ENCODE assay signal across 24 mouse cellular contexts in the genomic region with DNA sequence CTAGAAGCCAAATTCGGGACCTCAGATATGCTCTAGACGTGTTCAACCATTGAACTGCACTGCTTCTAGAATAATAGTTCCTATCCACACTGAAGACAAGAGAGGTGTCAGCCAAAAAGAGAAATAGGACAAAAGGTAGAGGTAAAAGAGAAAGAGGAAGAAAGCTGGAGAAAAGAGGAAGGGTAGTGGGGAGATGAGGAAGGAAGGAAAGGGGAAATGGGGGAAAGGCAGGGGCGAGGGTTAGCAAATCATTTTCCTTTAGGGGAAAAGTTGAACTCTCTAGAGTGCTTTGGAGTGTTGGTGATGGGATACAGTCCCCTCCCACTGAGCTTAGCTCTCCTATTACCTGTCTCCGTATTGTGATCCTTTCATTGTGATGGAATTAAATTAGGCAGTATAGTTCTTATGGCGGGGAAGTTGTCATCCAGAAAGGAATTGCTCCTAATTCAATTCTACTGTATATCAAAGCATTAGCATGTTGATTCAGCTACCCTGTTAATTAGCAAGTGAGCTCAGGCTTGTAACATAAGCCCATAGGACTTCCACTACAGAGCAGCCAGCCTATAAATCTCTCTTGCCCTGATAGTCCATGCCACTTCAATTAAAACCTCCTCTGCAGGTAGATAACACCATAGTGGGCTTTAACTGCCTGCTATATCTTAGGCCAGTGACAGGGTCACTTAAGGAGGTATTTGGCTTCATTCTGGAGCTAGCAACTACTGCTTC.
DNase-seq lines count a peak whose midpoint lies in the region; ATAC-seq and TF ChIP-seq lines count a peak whose summit lies in the region.
"Had no signal": no experiment of that assay in that cellular context is flagged by ENCODE, and none has a peak within 500 bp of the region (broad histone marks: within the 10 kb centered on the region; RNA-seq: fewer than 3 reads in every experiment).

No protein-coding gene starts in this region.

- no peak overlapping the region for H3K9ac ChIP-seq in forebrain, embryonic 14.5 days (ENCODE audit: low read length)
- H3K9ac ChIP-seq in forebrain, embryonic 15.5 days (replicated peaks), result no peak overlapping the region
- H3K9ac ChIP-seq in kidney, postnatal 0 days (ENCODE audit: low read depth, low read length), result no peak overlapping the region
- H3K9ac ChIP-seq: heart, embryonic 13.5 days; hindbrain, embryonic 15.5 days had no signal

- H3K4me2 ChIP-seq in forebrain, embryonic 14.5 days (ENCODE audit: low read length), result no peak overlapping the region
- H3K4me2 ChIP-seq in forebrain, embryonic 15.5 days (replicated peaks), result no peak overlapping the region
- no peak overlapping the region for H3K4me2 ChIP-seq in kidney, postnatal 0 days (ENCODE audit: low read length)
- H3K4me2 ChIP-seq: heart, embryonic 13.5 days; hindbrain, embryonic 15.5 days had no signal

- no peak for TF ChIP-seq CTCF in kidney, postnatal 0 days (IDR thresholded peaks at IDR 0.05; ENCODE audit: low read depth)

- no peaks in the 10 kb centered on the region for H3K27me3 ChIP-seq in forebrain, embryonic 14.5 days (replicated peaks; ENCODE audit: control insufficient read depth, insufficient read depth, low read length)
- H3K27me3 ChIP-seq in forebrain, embryonic 15.5 days, result no peaks in the 10 kb centered on the region
- H3K27me3 ChIP-seq in kidney, postnatal 0 days (ENCODE audit: insufficient read depth, low read length), result no peaks in the 10 kb centered on the region
- H3K27me3 ChIP-seq: heart, embryonic 13.5 days; hindbrain, embryonic 15.5 days had no signal

- no peak overlapping the region for H3K27ac ChIP-seq in forebrain, embryonic 14.5 days (ENCODE audit: low read depth, low read length)
- no peak overlapping the region for H3K27ac ChIP-seq in forebrain, embryonic 15.5 days (replicated peaks)
- H3K27ac ChIP-seq in kidney, postnatal 0 days, result no peak overlapping the region
- H3K27ac ChIP-seq: embryonic facial prominence, embryonic 10.5 days; heart, adult 2 months; heart, embryonic 13.5 days; hindbrain, embryonic 15.5 days had no signal

- no peaks in the 10 kb centered on the region for H3K9me3 ChIP-seq in forebrain, embryonic 14.5 days (replicated peaks; ENCODE audit: control insufficient read depth, low read length)
- no peaks in the 10 kb centered on the region for H3K9me3 ChIP-seq in forebrain, embryonic 15.5 days
- no peaks in the 10 kb centered on the region for H3K9me3 ChIP-seq in kidney, postnatal 0 days (replicated peaks; ENCODE audit: low read length)
- H3K9me3 ChIP-seq: embryonic facial prominence, embryonic 10.5 days; forebrain, embryonic 10.5 days; G1E; heart, embryonic 13.5 days; hindbrain, embryonic 15.5 days had no signal

- H3K36me3 ChIP-seq in forebrain, embryonic 14.5 days (ENCODE audit: control insufficient read depth, insufficient read depth, low read length), result no peaks in the 10 kb centered on the region
- no peaks in the 10 kb centered on the region for H3K36me3 ChIP-seq in forebrain, embryonic 15.5 days
- no peaks in the 10 kb centered on the region for H3K36me3 ChIP-seq in kidney, postnatal 0 days (ENCODE audit: insufficient read depth, low read length)
- H3K36me3 ChIP-seq: embryonic facial prominence, embryonic 10.5 days; forebrain, embryonic 10.5 days; G1E; heart, embryonic 13.5 days; hindbrain, embryonic 15.5 days had no signal

- peak; percentile 46 for DNase-seq in forebrain, embryonic 14.5 days (ENCODE audit: low spot score)
- DNase-seq in kidney, postnatal 0 days (ENCODE audit: low spot score), result peak; percentile 71
- no peak for DNase-seq in kidney, adult 18-20 months
- no peak for DNase-seq in retina, embryonic 14.5 days (ENCODE audit: low spot score)
- DNase-seq in ovary, postnatal 36 days (ENCODE audit: low spot score), result no peak
- DNase-seq: adrenal gland, postnatal 14 days; B cell, adult 2 months; cerebellum, adult 18-20 months; cerebellum, adult 9-11 months; cerebellum, postnatal 36 days; gastrocnemius, postnatal 10 days; heart, adult 2 months; heart, postnatal 36 days had no signal

- WGBS in forebrain, embryonic 14.5 days, result 29% methylated on average over 5 of the region's 5 CpGs
- 48% methylated on average over 5 of the region's 5 CpGs for WGBS in forebrain, embryonic 15.5 days
- WGBS in kidney, postnatal 0 days, result 55% methylated on average over 5 of the region's 5 CpGs

- peaks cover 31% of the 10 kb centered on the region for H3K4me1 ChIP-seq in forebrain, embryonic 14.5 days (ENCODE audit: control insufficient read depth, insufficient read depth, low read length)
- H3K4me1 ChIP-seq in forebrain, embryonic 15.5 days, result peaks cover 50% of the 10 kb centered on the region
- peaks cover 4% of the 10 kb centered on the region; the same call in 1 of the 2 replicates for H3K4me1 ChIP-seq in kidney, postnatal 0 days (replicated peaks; ENCODE audit: insufficient read depth, low read length)

- H3K4me3 ChIP-seq in forebrain, embryonic 14.5 days (ENCODE audit: low read depth, low read length), result no peak overlapping the region
- H3K4me3 ChIP-seq in forebrain, embryonic 15.5 days, result no peak overlapping the region
- no peak overlapping the region for H3K4me3 ChIP-seq in kidney, postnatal 0 days (replicated peaks; ENCODE audit: low read depth, low read length)
- H3K4me3 ChIP-seq: embryonic facial prominence, embryonic 10.5 days; forebrain, embryonic 10.5 days; heart, adult 2 months; heart, embryonic 13.5 days; hindbrain, embryonic 15.5 days had no signal

- no peak for ATAC-seq in forebrain, embryonic 14.5 days
- ATAC-seq in forebrain, embryonic 15.5 days (replicated peaks), result no peak
- ATAC-seq in kidney, postnatal 0 days (replicated peaks; ENCODE audit: low FRiP score, low read depth), result no peak; the same call in 1 of the 2 replicates
- ATAC-seq in granulocyte monocyte progenitor cell, adult 5-6 weeks (replicated peaks; ENCODE audit: poor library complexity, severe bottlenecking), result peak; percentile 87
- ATAC-seq: activated CD4-positive, CD25-positive, alpha-beta regulatory T cell, adult 4 months; CD4-positive, CD25-positive, alpha-beta regulatory T cell, adult 4 months; forebrain, embryonic 16.5 days; Patski had no signal

Comparison
In these comparisons a context has a peak if more than half of its experiments do, and no peak if none do; other contexts are left out.
1. DNase-seq: peak in forebrain, embryonic 14.5 days (single experiment) and kidney, postnatal 0 days (single experiment); none in kidney, adult 18-20 months (single experiment), retina, embryonic 14.5 days (single experiment) and ovary, postnatal 36 days (single experiment).